Mouse (Mus musculus) heart, embryonic 13.5 days (tissue): ENCODE measurements around the gene Olfr1167. TPM values are rescaled to one million over a fixed set of nuclear protein-coding genes. Genes with fewer than 3 reads are reported as not detected.
"Not testable (repeated sequence)": the region's sequence is repeated elsewhere in the genome, so short reads cannot be mapped to it uniquely, and the experiment has no call there.

Experiments
- ATAC-seq: fragments of 200-750 bp; cut with Nextera tagmentation; 2 replicates; pipeline ENCODE4 v1.8.0; 2017; ENCODE audit warnings: moderate TSS enrichment; ENCODE audit not compliant: insufficient number of reproducible peaks, low FRiP score, low TSS enrichment; ENCODE audit errors: extremely low read depth
- H3K27ac ChIP-seq: fragments of 300-500 bp; sonication (generic); replicated peaks from 2 replicates; pipeline ENCODE4 v1.5.1; 2015; ENCODE audit warnings: moderate library complexity, mild to moderate bottlenecking, inconsistent platforms
- H3K27me3 ChIP-seq: fragments of 300-500 bp; sonication (generic); replicated peaks from 2 replicates; pipeline ENCODE4 v1.6.1; 2015; ENCODE audit warnings: mild to moderate bottlenecking, inconsistent platforms
- H3K36me3 ChIP-seq: fragments of 300-500 bp; sonication (generic); 2 replicates; pipeline ENCODE4 v1.6.1; 2015; ENCODE audit warnings: mild to moderate bottlenecking, inconsistent platforms
- H3K4me1 ChIP-seq: fragments of 300-500 bp; sonication (generic); 2 replicates; pipeline ENCODE4 v1.6.1; 2015; ENCODE audit warnings: inconsistent platforms
- H3K4me2 ChIP-seq: fragments of 300-500 bp; sonication (generic); 2 replicates; pipeline ENCODE4 v1.6.1; 2015; ENCODE audit warnings: inconsistent platforms, mild to moderate bottlenecking, moderate library complexity
- H3K4me3 ChIP-seq: fragments of 300-500 bp; sonication (generic); 2 replicates; pipeline ENCODE4 v1.5.1; 2015; ENCODE audit warnings: moderate library complexity, mild to moderate bottlenecking, inconsistent platforms
- H3K9ac ChIP-seq: fragments of 300-500 bp; sonication (generic); 2 replicates; pipeline ENCODE4 v1.6.1; 2015; ENCODE audit warnings: inconsistent platforms, mild to moderate bottlenecking, moderate library complexity
- H3K9me3 ChIP-seq: fragments of 300-500 bp; sonication (generic); 2 replicates; pipeline ENCODE4 v1.6.1; 2016; ENCODE audit warnings: inconsistent platforms
- WGBS: fragments of 180-500 bp; shearing (Covaris S2); methylation state at CpG from one replicate; pipeline ENCODE4 v1.1.7; 2015; ENCODE audit warnings: mixed read lengths; 5-methylcytosine and 5-hydroxymethylcytosine counted together
- polyA plus RNA-seq: library from polyadenylated mRNA; unstranded; fragments of >200 nt; fragmentation: Nextera tagmentation; extraction: Ambion mirVana; gene quantifications from 2 replicates; pipeline ENCODE4 v1.2.1, GENCODE M21; 2015

Olfr1167 gene
- polyA plus RNA-seq = not detected in 2 replicates

DNA sequence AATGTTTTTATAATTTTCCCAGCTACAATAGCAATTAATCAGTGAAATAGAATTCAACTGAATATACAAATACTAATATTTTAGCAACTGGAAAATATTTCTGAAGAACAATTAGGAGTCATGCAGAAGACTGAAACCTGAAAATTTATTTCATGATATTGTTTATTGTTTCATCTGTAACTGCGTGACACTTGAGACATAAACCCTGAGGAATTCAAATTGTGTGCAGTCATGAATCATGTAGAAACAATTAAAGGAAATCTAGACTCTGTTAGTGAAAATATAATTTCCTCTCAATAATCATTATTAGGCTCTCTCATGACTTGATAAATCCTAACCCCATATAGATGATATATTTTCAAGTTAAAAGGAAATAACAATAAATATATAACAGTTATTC, at the start of gene Olfr1167:
Gene Olfr1167, minus strand, starts transcription at position 101 of the 400 bp plus-strand sequence.
- not testable (repeated sequence) for H3K9ac ChIP-seq, H3K4me1 ChIP-seq, H3K4me3 ChIP-seq, H3K27ac ChIP-seq, H3K4me2 ChIP-seq, ATAC-seq, H3K36me3 ChIP-seq, H3K9me3 ChIP-seq, H3K27me3 ChIP-seq
- 80% methylated on average over 1 of the region's 1 CpGs for WGBS

DNA sequence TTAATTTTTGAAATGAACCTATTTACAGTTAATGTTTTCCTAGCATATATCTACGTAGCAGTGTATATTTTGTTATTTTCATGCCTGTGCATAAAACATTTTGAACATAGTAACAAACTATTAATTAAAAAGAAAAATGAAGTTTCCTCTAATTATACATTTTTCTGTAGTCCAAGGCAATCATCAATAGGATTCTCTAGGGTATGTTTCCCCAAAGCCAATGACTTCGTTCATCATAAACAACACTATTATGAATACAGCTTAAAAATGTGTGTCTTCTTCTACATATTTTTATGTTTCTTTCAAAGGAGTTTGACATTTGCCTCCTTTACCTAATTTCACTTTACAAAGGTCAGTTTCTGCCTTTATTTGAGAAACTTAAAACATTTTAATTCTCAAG, 26.6 kb upstream of the Olfr1167 start, which contains the start of gene Olfr1168:
Gene Olfr1168, plus strand, starts transcription at position 301 of the 400 bp plus-strand sequence.
- no peaks in the 10 kb centered on the region for H3K27me3 ChIP-seq
- H3K9ac ChIP-seq = no peak within 1 kb of the TSS
- no peaks in the 10 kb centered on the region for H3K36me3 ChIP-seq
- no peak within 1 kb of the TSS for H3K4me2 ChIP-seq
- ATAC-seq = no peak
- WGBS = 71% methylated on average over 2 of the region's 2 CpGs
- H3K27ac ChIP-seq = no peak within 1 kb of the TSS
- H3K9me3 ChIP-seq = no peaks in the 10 kb centered on the region
- H3K4me3 ChIP-seq = no peak within 1 kb of the TSS
- H3K4me1 ChIP-seq = no peaks in the 10 kb centered on the region

DNA sequence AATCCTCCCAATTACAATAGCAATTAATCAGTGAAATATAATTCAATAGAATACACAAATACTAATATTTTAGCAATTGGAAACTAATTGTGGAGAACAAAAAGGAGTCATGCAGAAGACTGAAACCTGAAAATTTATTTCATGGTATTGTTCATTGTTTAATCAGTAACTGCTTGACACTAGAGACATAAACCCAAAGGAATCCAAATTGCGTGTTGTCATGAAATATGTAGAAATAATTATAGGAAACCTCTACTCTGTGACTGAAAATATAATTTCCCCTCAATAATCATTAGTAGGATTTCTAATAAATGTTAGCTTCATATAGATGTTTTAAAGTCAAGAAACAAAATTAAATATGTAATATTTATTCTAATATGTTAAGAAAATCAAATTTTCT, 26.8 kb downstream of the Olfr1167 start, which contains the start of gene Olfr1166:
Gene Olfr1166, minus strand, starts transcription at position 101 of the 400 bp plus-strand sequence.
- H3K36me3 ChIP-seq = no peaks in the 10 kb centered on the region
- no peak within 1 kb of the TSS for H3K9ac ChIP-seq
- no peaks in the 10 kb centered on the region for H3K9me3 ChIP-seq
- H3K4me1 ChIP-seq = no peaks in the 10 kb centered on the region
- no peak within 1 kb of the TSS for H3K4me2 ChIP-seq
- no peak within 1 kb of the TSS for H3K4me3 ChIP-seq
- WGBS = 85% methylated on average over 1 of the region's 1 CpGs
- no peak for ATAC-seq
- no peaks in the 10 kb centered on the region for H3K27me3 ChIP-seq
- no peak within 1 kb of the TSS for H3K27ac ChIP-seq

Other genes starting within 250 kb of the Olfr1167 start
- gene Olfr1155, start 210.1 kb downstream of the Olfr1167 start, polyA plus RNA-seq = not detected in 2 replicates
- gene Olfr1156, start 202.1 kb downstream of the Olfr1167 start, polyA plus RNA-seq = not detected in 2 replicates
- not detected in 2 replicates for gene Olfr1157, start 186.9 kb downstream of the Olfr1167 start, polyA plus RNA-seq
- not detected in 2 replicates for gene Olfr74, start 180.5 kb downstream of the Olfr1167 start, polyA plus RNA-seq
- gene Olfr1158, start 165.1 kb downstream of the Olfr1167 start, polyA plus RNA-seq = not detected in 2 replicates
- gene Olfr1160, start 146.9 kb downstream of the Olfr1167 start, polyA plus RNA-seq = not detected in 2 replicates
- not detected in 2 replicates for gene Olfr1161, start 132.4 kb downstream of the Olfr1167 start, polyA plus RNA-seq
- gene Olfr73, start 117.5 kb downstream of the Olfr1167 start, polyA plus RNA-seq = not detected in 2 replicates
- gene Olfr1162, start 104.1 kb downstream of the Olfr1167 start, polyA plus RNA-seq = not detected in 2 replicates
- gene Olfr1163, start 83.4 kb downstream of the Olfr1167 start, polyA plus RNA-seq = not detected in 2 replicates
- not detected in 2 replicates for gene Olfr1164, start 61.2 kb downstream of the Olfr1167 start, polyA plus RNA-seq
- not detected in 2 replicates for gene Olfr1166, start 26.9 kb downstream of the Olfr1167 start, polyA plus RNA-seq
- not detected in 2 replicates for gene Olfr1168, start 26.7 kb upstream of the Olfr1167 start, polyA plus RNA-seq
- gene Olfr1170, start 73.1 kb upstream of the Olfr1167 start, polyA plus RNA-seq = not detected in 2 replicates
- not detected in 2 replicates for gene Olfr1173, start 124.7 kb upstream of the Olfr1167 start, polyA plus RNA-seq
- not detected in 2 replicates for gene Olfr1174-ps, start 159.9 kb upstream of the Olfr1167 start, polyA plus RNA-seq
- gene Olfr1175-ps, start 172.0 kb upstream of the Olfr1167 start, polyA plus RNA-seq = not detected in 2 replicates
- not detected in 2 replicates for gene Olfr1176, start 181.5 kb upstream of the Olfr1167 start, polyA plus RNA-seq
- gene Olfr1177-ps, start 191.3 kb upstream of the Olfr1167 start, polyA plus RNA-seq = not detected in 2 replicates
- gene Olfr1178, start 231.9 kb upstream of the Olfr1167 start, polyA plus RNA-seq = not detected in 2 replicates